ENCODE assay signal across 13 mouse cellular contexts in the genomic region with DNA sequence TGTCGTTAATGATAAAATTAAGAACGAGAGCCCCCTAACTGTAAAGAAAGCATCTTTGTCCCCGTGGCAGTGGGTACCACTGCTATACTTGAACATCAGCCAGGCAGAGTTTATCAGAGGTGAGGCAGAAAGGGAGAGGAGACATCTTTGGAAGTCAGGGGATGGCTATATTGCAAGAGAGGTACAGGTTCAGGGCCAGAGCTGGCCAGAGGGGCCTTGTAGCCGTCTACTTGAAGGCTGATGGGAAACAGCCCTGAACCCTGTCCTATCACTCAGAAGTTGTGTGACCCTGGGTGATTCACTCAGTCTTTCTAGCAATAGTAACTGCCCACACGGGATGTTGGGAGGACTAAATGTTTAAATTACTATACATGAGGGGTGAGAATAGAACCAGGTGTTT. TPM values are rescaled to one million over a fixed set of nuclear protein-coding genes. Genes with fewer than 3 reads are reported as not detected.
DNase-seq lines count a peak whose midpoint lies in the region; ATAC-seq lines count a peak whose summit lies in the region.
"Had no signal": no experiment of that assay in that cellular context is flagged by ENCODE, and none has a peak within 500 bp of the region (broad histone marks: within the 10 kb centered on the region; RNA-seq: fewer than 3 reads in every experiment).

No protein-coding gene starts in this region.

- H3K27me3 ChIP-seq in kidney, embryonic 15.5 days = no peaks in the 10 kb centered on the region
- H3K27me3 ChIP-seq in heart, embryonic 16.5 days (ENCODE audit: control insufficient read depth, insufficient read depth, low read length) = no peaks in the 10 kb centered on the region
- H3K27me3 ChIP-seq in neural tube, embryonic 15.5 days (replicated peaks) = no peaks in the 10 kb centered on the region
- H3K27me3 ChIP-seq: CH12.LX; liver, embryonic 13.5 days had no signal

- no peaks in the 10 kb centered on the region for H3K9me3 ChIP-seq in kidney, embryonic 15.5 days (replicated peaks)
- peaks cover 2% of the 10 kb centered on the region; the same call in 1 of the 2 replicates for H3K9me3 ChIP-seq in heart, embryonic 16.5 days (replicated peaks; ENCODE audit: control insufficient read depth, low read length)
- no peaks in the 10 kb centered on the region for H3K9me3 ChIP-seq in neural tube, embryonic 15.5 days (replicated peaks)

- no peak overlapping the region for H3K4me2 ChIP-seq in kidney, embryonic 15.5 days
- H3K4me2 ChIP-seq in heart, embryonic 16.5 days (ENCODE audit: low read depth, low read length) = no peak overlapping the region
- H3K4me2 ChIP-seq in neural tube, embryonic 15.5 days = no peak overlapping the region
- H3K4me2 ChIP-seq: liver, embryonic 13.5 days had no signal

- no peak overlapping the region for H3K9ac ChIP-seq in kidney, embryonic 15.5 days
- no peak overlapping the region for H3K9ac ChIP-seq in heart, embryonic 16.5 days (ENCODE audit: low read length)
- no peak overlapping the region for H3K9ac ChIP-seq in neural tube, embryonic 15.5 days (replicated peaks)
- H3K9ac ChIP-seq: liver, embryonic 13.5 days had no signal

- H3K27ac ChIP-seq in kidney, embryonic 15.5 days = peak overlapping the region; percentile 49
- peak overlapping the region; percentile 67 for H3K27ac ChIP-seq in heart, embryonic 16.5 days (ENCODE audit: low read length)
- no peak overlapping the region for H3K27ac ChIP-seq in neural tube, embryonic 15.5 days (replicated peaks)

- WGBS in kidney, embryonic 15.5 days = 45% methylated on average over 5 of the region's 5 CpGs
- WGBS in heart, embryonic 16.5 days = 31% methylated on average over 5 of the region's 5 CpGs
- WGBS in neural tube, embryonic 15.5 days = 65% methylated on average over 5 of the region's 5 CpGs

- no peak overlapping the region for H3K4me3 ChIP-seq in kidney, embryonic 15.5 days (replicated peaks)
- H3K4me3 ChIP-seq in heart, embryonic 16.5 days (ENCODE audit: low read length) = no peak overlapping the region
- H3K4me3 ChIP-seq in neural tube, embryonic 15.5 days (replicated peaks) = no peak overlapping the region
- H3K4me3 ChIP-seq: liver, embryonic 13.5 days had no signal

- no peak for ATAC-seq in kidney, embryonic 15.5 days (replicated peaks; ENCODE audit: low FRiP score)
- ATAC-seq in heart, embryonic 16.5 days (replicated peaks; ENCODE audit: extremely low read depth, insufficient read depth, low FRiP score) = no peak
- ATAC-seq in neural tube, embryonic 15.5 days (ENCODE audit: low FRiP score) = no peak

- intact Hi-C loops in heart, postnatal 10 days (cut with DNase I) = no loop called here

- no peaks in the 10 kb centered on the region for H3K36me3 ChIP-seq in kidney, embryonic 15.5 days
- no peaks in the 10 kb centered on the region for H3K36me3 ChIP-seq in heart, embryonic 16.5 days (ENCODE audit: control insufficient read depth, insufficient read depth)
- H3K36me3 ChIP-seq in neural tube, embryonic 15.5 days = no peaks in the 10 kb centered on the region
- H3K36me3 ChIP-seq: liver, embryonic 13.5 days had no signal

- H3K4me1 ChIP-seq in kidney, embryonic 15.5 days = peaks cover 47% of the 10 kb centered on the region
- peaks cover 28% of the 10 kb centered on the region for H3K4me1 ChIP-seq in heart, embryonic 16.5 days (ENCODE audit: control insufficient read depth, insufficient read depth, low read length)
- H3K4me1 ChIP-seq in neural tube, embryonic 15.5 days = peaks cover 3% of the 10 kb centered on the region; the same call in 1 of the 2 replicates

- peak; percentile 92 for DNase-seq in heart, adult 11 months
- no peak for DNase-seq in heart, postnatal 10 days
- DNase-seq in kidney, postnatal 10 days = no peak
- peak; percentile 71 for DNase-seq in 416B (ENCODE audit: low read depth)
- DNase-seq in urinary bladder, postnatal 25 days (ENCODE audit: low spot score) = no peak
- DNase-seq: cerebellum, adult 11 months; embryo, embryonic 11 days; liver, embryonic 13.5 days; thymus, postnatal 25 days had no signal

RNA-seq across cellular contexts. Expression of gene 6030408B16Rik, which starts 28.1 kb away (rescaled TPM):
- 1 to 10 TPM; 2.3 to 3.6 TPM for total RNA-seq in heart, postnatal 10 days (2021)
- polyA plus RNA-seq in kidney, embryonic 15.5 days (2015; fragmentation: Nextera tagmentation; extraction: Ambion mirVana) = 18.1 and 19.9 TPM in 2 replicates
- 2.8 and 7.1 TPM in 2 replicates for polyA plus RNA-seq in heart, embryonic 16.5 days (2015; fragmentation: Nextera tagmentation; extraction: Ambion mirVana)
- polyA plus RNA-seq in neural tube, embryonic 15.5 days (2015; fragmentation: Nextera tagmentation; extraction: Ambion mirVana) = 0.44 and 0.63 TPM in 2 replicates

RNA-seq across cellular contexts. Expression of gene Atg101, which starts 37.1 kb away (rescaled TPM):
- 10 to 100 TPM; 24.1 to 28.2 TPM for total RNA-seq in heart, postnatal 10 days (2021)
- 75.0 and 80.1 TPM in 2 replicates for polyA plus RNA-seq in kidney, embryonic 15.5 days (2015; fragmentation: Nextera tagmentation; extraction: Ambion mirVana)
- 64.5 and 68.9 TPM in 2 replicates for polyA plus RNA-seq in heart, embryonic 16.5 days (2015; fragmentation: Nextera tagmentation; extraction: Ambion mirVana)
- 77.2 TPM in 2 replicates for polyA plus RNA-seq in neural tube, embryonic 15.5 days (2015; fragmentation: Nextera tagmentation; extraction: Ambion mirVana)

RNA-seq across cellular contexts. Expression of gene Krt80, which starts 48.8 kb away (rescaled TPM):
- 1 to 10 TPM; 1.7 to 2.2 TPM for total RNA-seq in heart, postnatal 10 days (2021)
- polyA plus RNA-seq in kidney, embryonic 15.5 days (2015; fragmentation: Nextera tagmentation; extraction: Ambion mirVana) = 1.6 and 2.3 TPM in 2 replicates
- 8.7 and 9.0 TPM in 2 replicates for polyA plus RNA-seq in heart, embryonic 16.5 days (2015; fragmentation: Nextera tagmentation; extraction: Ambion mirVana)
- polyA plus RNA-seq in neural tube, embryonic 15.5 days (2015; fragmentation: Nextera tagmentation; extraction: Ambion mirVana) = 0.12 and 0.41 TPM in 2 replicates
- total RNA-seq: CH12.LX had no signal

Comparison
In these comparisons a context has a peak if more than half of its experiments do, and no peak if none do; other contexts are left out.
1. DNase-seq: peak in heart, adult 11 months (single experiment) and 416B (single experiment); none in heart, postnatal 10 days (0 of 2), kidney, postnatal 10 days (single experiment) and urinary bladder, postnatal 25 days (single experiment).